Mouse (Mus musculus) erythroblast, embryonic 14.5 days (primary cell): ENCODE measurements around the gene Hdac5. TPM values are rescaled to one million over a fixed set of nuclear protein-coding genes. Genes with fewer than 3 reads are reported as not detected.

Experiments used
- H3K27me3 ChIP-seq: 2 replicates; pipeline ENCODE4 v1.6.1; 2012; ENCODE audit warnings: inconsistent platforms; ENCODE audit not compliant: control insufficient read depth
- H3K36me3 ChIP-seq: 2 replicates; pipeline ENCODE4 v1.6.1; 2012; ENCODE audit warnings: mild to moderate bottlenecking, inconsistent platforms; ENCODE audit not compliant: control insufficient read depth
- H3K4me1 ChIP-seq: 2 replicates; pipeline ENCODE4 v1.6.1; 2012; ENCODE audit warnings: inconsistent platforms; ENCODE audit not compliant: control insufficient read depth
- H3K4me3 ChIP-seq: replicated peaks from 2 replicates; pipeline ENCODE3; 2012; ENCODE audit warnings: moderate library complexity, mild to moderate bottlenecking, inconsistent platforms
- H3K9me3 ChIP-seq: 2 replicates; pipeline ENCODE4 v1.6.1; 2012; ENCODE audit warnings: low read length, inconsistent platforms, mixed read lengths; ENCODE audit not compliant: control insufficient read depth
- GATA1 ChIP-seq: IDR thresholded peaks from 2 replicates; pipeline ENCODE4 v1.6.1; 2012; ENCODE audit warnings: low read length, inconsistent platforms, mixed read lengths
- TAL1 ChIP-seq: IDR thresholded peaks from 3 replicates; pipeline ENCODE4 v1.6.1; 2012; ENCODE audit warnings: low read length, inconsistent platforms, mixed read lengths
- polyA plus RNA-seq: library from polyadenylated mRNA; stranded (reverse); fragments of >175 nt; gene quantifications from 2 replicates; pipeline ENCODE4 v1.2.3, GENCODE M21; 2012

The Hdac5 gene
- polyA plus RNA-seq, 1 experiment = 4.3 TPM

DNA sequence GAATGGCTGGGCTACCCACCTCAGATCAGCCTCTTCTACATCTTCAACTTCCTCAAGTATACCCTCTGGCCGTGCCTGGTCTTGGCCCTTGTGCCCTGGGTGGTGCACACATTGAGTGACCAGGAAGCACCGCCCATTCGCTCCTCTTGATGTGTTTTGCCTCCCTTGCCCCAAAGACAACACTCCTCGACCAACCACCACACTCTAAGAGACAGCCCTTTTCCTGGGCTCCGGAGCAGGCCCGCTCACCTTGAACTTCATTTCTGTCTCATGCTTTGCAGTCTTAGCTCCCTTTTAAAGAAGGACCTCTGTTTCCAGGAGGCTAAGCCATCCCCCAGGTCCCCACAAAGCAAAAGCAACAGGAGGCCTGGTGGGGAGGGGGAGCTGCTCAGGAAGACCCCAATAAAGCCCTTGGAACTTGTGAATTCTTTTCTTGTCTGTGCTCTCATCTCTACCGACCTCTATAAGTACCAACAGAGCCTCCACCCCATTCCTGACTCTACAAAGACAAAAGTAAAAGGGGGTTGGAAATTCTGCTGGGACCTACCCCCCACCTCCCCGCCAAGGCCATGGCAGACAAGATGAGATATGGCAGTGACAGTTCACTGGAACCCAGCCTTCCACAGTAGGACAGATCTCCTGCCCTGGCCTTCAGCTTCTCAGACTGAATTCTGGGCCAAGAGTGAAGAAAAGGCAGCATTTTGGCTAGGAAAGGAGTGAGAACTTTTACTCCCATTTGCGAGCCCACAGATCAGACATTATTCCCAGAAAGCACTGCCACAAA, 36.1 kb downstream of the Hdac5 start:
- H3K9me3 ChIP-seq = no peaks in the 10 kb centered on the region
- H3K4me3 ChIP-seq = no peak overlapping the region
- H3K27me3 ChIP-seq = no peaks in the 10 kb centered on the region
- TF ChIP-seq GATA1 = no peak
- TF ChIP-seq TAL1 = no peak
- peaks cover 33% of the 10 kb centered on the region for H3K4me1 ChIP-seq
- H3K36me3 ChIP-seq = peaks cover 41% of the 10 kb centered on the region

DNA sequence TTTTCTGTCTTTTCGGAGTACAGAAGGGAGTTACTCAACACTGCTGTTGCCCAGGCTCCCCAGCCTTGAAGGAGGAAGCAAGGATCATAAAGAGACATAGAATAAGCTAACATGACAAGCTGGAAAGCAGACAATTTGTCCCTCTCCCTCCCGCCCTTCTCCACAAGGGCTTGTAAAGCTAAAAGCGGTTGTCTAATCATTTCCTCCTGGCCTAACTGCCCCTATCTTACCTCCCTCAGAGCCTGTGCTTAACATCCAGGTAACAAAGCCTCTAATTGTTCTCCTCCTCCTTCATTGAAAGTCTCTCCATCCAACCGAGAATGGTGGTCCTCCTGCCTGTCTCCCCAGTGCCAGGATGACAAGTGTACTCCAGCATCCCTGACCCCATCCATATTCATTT, 39.1 kb downstream of the Hdac5 start:
- no peaks in the 10 kb centered on the region for H3K9me3 ChIP-seq
- peaks cover 17% of the 10 kb centered on the region for H3K36me3 ChIP-seq
- H3K4me3 ChIP-seq = no peak overlapping the region
- TF ChIP-seq TAL1 (no peak), GATA1 (no peak)
- no peaks in the 10 kb centered on the region for H3K27me3 ChIP-seq
- H3K4me1 ChIP-seq = peaks cover 33% of the 10 kb centered on the region

- Histone ChIP-seq H3K4me3 (peak within 1 kb of the TSS; percentile 66), H3K4me1 (peaks cover 38% of the 10 kb centered on the region), H3K36me3 (peaks cover 8% of the 10 kb centered on the region), H3K27me3 (no peaks in the 10 kb centered on the region), H3K9me3 (no peaks in the 10 kb centered on the region)
- no peak for TF ChIP-seq TAL1
- no peak for TF ChIP-seq GATA1
Measured at GRCm38 (mm10) chr11:102189461-102190436, 40.2 kb downstream of the Hdac5 start, which contains the start of gene G6pc3. Gene G6pc3, plus strand, starts transcription at chr11:102189620.

DNA sequence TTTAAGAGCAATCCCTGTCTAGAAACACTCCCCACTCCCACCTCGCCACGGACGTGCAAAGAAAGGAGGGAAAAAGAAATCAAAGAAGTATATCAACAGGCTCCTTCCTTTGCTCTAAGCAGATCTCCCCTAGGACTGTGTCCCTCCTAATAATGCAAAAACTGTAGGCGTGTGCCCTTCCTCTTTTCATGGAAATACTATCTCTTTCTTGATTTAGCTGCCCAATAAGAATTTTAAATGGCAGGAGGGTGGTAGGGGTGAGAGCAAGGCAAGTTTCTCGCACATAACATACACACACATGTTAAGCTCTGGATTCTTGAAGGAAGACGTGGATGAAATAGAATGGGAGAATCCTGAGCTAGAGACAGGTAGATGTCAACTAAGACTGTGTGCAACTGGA, 41.0 kb downstream of the Hdac5 start:
- peaks cover 6% of the 10 kb centered on the region for H3K36me3 ChIP-seq
- TF ChIP-seq GATA1 (no peak), TAL1 (no peak)
- peak overlapping the region; percentile 66 for H3K4me3 ChIP-seq
- peaks cover 44% of the 10 kb centered on the region for H3K4me1 ChIP-seq
- no peaks in the 10 kb centered on the region for H3K27me3 ChIP-seq
- no peaks in the 10 kb centered on the region for H3K9me3 ChIP-seq

DNA sequence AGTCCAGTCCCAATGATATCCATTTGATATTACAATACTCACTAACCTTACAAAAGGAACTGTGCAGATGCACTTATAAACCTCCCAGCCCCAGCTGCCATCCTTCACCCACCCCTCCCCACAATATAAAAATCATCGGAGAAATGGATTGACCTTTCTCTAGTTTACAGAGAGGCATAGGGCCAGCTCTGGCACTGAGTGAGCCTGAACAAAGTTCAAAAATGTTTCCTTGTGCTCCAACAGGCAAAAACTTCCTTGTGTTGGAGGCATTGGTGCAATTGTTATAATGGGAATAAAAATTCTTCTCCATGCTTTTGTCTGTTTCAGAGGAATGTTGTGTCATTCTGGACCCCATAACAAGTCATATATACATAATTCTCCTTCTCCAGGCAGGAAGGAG, 43.7 kb downstream of the Hdac5 start:
- TF ChIP-seq TAL1 (no peak), GATA1 (no peak)
- Histone ChIP-seq H3K9me3 (no peaks in the 10 kb centered on the region), H3K36me3 (peaks cover 21% of the 10 kb centered on the region), H3K4me1 (peaks cover 58% of the 10 kb centered on the region), H3K27me3 (no peaks in the 10 kb centered on the region), H3K4me3 (no peak overlapping the region)

DNA sequence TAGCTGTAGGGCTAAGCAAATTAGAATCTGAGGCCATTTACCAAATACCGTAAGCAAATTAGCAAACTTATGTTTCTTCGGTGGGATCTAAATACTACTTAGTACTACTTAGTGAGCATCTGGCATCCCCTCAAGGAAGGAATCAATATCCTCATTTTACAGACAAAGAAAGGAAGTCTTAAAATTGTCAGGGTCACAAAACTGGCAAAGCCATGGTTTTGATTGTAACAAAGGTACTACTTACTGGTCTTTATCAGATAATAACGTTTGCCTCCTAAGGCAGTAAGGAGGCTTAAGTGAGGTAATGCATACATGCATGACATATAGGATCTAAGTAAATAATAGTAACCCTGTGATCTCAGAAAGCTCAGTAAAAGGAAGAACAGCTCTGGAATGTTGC, 44.3 kb downstream of the Hdac5 start:
- TF ChIP-seq GATA1 = no peak
- no peak for TF ChIP-seq TAL1
- peak overlapping the region; percentile 97 for H3K4me3 ChIP-seq
- H3K36me3 ChIP-seq = peaks cover 27% of the 10 kb centered on the region
- H3K27me3 ChIP-seq = no peaks in the 10 kb centered on the region
- no peaks in the 10 kb centered on the region for H3K9me3 ChIP-seq
- peaks cover 53% of the 10 kb centered on the region for H3K4me1 ChIP-seq

DNA sequence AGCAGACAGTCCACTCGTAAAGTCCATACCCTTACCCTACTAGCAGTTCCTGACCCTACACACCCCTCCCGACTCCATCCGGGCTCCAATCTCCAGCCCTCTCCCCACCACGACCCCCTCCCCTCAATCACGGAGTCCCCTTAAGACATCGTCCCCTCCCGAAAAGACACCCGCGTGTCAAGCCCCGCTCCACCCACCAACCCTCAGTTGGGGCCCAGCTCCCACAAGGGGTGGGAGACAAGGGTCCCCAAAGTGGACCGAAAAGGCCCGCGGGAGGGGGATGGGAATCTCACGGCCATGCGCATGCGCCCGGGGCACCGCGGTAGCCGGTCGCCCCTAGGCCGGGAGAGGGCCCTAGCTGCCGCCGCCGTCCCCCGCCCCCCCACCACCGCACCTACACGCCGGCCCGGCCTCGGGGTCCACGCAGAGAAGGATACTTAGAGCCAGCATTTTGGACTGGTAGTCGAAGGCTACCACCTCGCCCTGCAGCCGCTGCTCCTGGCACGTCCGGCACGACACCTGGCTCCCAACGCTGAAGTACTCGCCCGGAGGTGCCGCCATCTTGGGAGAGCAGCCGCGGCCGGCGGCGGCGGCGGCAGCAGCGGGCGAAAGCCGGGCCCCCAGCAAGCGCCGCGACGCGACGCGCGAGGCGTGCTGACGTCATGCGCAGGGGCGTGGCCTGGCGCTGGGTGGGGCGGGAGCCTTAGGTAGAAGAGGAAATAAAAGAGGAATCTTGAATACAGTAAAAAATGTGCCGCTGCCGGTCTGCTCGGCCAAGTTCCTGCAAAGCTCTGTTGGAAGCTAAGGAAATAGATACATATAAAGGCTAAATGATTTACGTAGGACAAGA, 45.1 kb downstream of the Hdac5 start, which contains the start of gene Lsm12:
Gene Lsm12, minus strand, starts transcription at position 651 of the 850 bp plus-strand sequence.
- Histone ChIP-seq H3K4me3 (peak within 1 kb of the TSS; percentile 97), H3K36me3 (peaks cover 35% of the 10 kb centered on the region), H3K9me3 (no peaks in the 10 kb centered on the region), H3K4me1 (peaks cover 46% of the 10 kb centered on the region), H3K27me3 (no peaks in the 10 kb centered on the region)
- no peak for TF ChIP-seq GATA1
- no peak for TF ChIP-seq TAL1

- H3K36me3 ChIP-seq = peaks cover 41% of the 10 kb centered on the region
- H3K27me3 ChIP-seq = no peaks in the 10 kb centered on the region
- no peak for TF ChIP-seq GATA1
- TF ChIP-seq TAL1 = no peak
- peak overlapping the region; percentile 97 for H3K4me3 ChIP-seq
- H3K4me1 ChIP-seq = peaks cover 41% of the 10 kb centered on the region
- H3K9me3 ChIP-seq = no peaks in the 10 kb centered on the region
Measured at GRCm38 (mm10) chr11:102184253-102184645, 45.7 kb downstream of the Hdac5 start.
